Mouse (Mus musculus): ENCODE data around the gene Gtf2h3. TPM values are rescaled to one million over a fixed set of nuclear protein-coding genes. Genes with fewer than 3 reads are reported as not detected.

The Gtf2h3 gene
- total RNA-seq (2023): 10 to 100 TPM; 12.3 to 12.7 TPM

DNA sequence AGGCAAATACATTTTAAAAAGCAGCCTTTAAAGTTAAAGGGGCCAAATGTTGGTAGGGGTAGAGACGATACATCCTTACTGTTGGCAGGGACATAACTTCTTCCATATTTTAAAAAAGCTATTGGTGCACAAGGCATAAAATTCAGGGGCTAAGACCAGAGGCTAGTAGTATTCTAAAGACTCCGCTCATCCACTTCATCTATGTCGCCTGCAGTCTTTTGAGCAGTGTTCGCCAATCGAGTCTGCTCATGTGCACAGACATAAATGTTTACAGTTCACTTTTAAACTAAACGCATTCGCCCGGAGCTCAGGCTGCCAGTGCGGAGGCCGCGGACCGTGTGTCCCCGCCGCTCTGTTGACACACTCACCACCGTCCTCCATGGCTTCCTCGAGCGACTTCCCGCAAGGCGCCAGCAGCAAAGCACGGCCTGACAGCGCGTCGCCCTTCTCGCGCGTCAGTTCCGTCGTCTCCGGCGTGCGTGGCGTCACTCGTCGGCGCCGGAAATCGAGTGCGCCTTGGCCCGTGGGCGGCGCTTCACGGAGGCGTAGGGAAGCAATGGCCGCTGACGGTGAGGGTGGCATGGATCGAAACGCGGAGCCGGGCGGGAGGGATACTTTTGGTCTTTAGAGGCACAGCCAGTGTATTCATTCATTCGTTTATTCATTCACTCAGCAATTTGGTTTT, at the start of gene Gtf2h3, which contains the start of gene Eif2b1:
Gene Gtf2h3, plus strand, starts transcription at position 508 of the 685 bp plus-strand sequence.
Gene Eif2b1, minus strand, starts transcription at position 499 of the 685 bp plus-strand sequence.

GRCm38 (mm10) chr5:124530655-124531582, 48.0 kb upstream of the Gtf2h3 start, which contains the start of gene Rilpl1:
Gene Rilpl1, minus strand, starts transcription at chr5:124531391.

GRCm38 (mm10) chr5:124540383-124540786, 38.6 kb upstream of the Gtf2h3 start, which contains the start of gene Tmed2:
Gene Tmed2, plus strand, starts transcription at chr5:124540695.

GRCm38 (mm10) chr5:124552558-124553307, 26.2 kb upstream of the Gtf2h3 start, which contains the start of gene Ddx55:
Gene Ddx55, plus strand, starts transcription at chr5:124552864.

DNA sequence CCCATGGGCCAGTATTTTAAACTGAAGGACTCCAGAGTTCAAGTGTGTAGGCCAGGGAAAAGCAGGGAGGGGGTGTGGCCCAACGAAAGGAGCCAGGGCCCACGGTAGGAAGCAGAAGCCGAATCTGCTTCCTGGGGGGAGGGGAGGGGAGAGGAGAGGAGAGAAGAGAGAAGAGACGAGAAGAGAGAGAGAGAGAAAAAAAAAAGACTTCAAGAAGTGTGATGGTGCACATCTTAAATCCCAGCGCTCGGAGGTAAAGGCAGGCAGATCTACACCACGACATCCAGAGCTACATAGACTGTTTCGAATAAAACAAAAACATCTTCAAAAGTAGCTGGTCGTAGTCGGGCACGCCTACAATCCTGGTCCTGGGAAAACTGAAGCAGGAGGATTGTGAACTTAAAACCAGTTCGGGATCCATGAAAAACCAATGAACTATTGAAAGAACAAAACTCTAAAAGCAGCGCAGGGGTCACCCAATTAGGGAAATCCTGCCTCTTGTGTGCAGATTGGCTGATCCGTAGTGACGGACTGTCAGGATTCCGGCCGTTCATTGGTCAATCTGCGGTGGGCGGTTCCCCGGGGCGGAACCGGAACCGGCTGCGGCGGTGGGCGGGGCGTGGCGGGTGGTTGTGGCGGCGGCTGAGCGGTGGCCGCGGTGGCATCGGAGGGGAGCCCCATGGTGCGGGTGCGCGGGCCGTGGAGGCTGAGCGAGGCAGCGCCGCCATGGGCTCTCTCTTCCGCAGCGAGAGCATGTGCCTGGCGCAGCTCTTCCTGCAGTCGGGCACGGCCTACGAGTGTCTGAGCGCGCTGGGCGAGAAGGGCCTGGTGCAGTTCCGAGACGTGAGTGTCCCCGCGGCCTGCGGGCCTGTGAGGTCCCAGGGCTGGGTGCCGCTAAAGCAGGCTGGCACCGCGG, 49.8 kb downstream of the Gtf2h3 start, which contains the start of gene Atp6v0a2:
Gene Atp6v0a2, plus strand, starts transcription at position 129 of the 916 bp plus-strand sequence.

Other genes with a start within 250 kb of the Gtf2h3 start
- gene Cdk2ap1, start 216.1 kb upstream of the Gtf2h3 start, total RNA-seq (2023): 100 to 1,000 TPM in 1 of 2 experiments, 10 to 100 TPM in 1; 95.8 to 112 TPM
- gene Sbno1, start 153.1 kb upstream of the Gtf2h3 start, total RNA-seq (2023): 100 to 1,000 TPM; 124 to 127 TPM
- gene Kmt5a, start 139.2 kb upstream of the Gtf2h3 start, total RNA-seq (2023): 100 to 1,000 TPM; 105 to 109 TPM
- 100 to 1,000 TPM; 205 to 235 TPM for gene Rilpl2, start 100.8 kb upstream of the Gtf2h3 start, total RNA-seq (2023)
- gene Snrnp35, start 96.0 kb upstream of the Gtf2h3 start, total RNA-seq (2023): 10 to 100 TPM; 14.8 to 16.8 TPM
- gene Rilpl1, start 47.7 kb upstream of the Gtf2h3 start, total RNA-seq (2023): 1 to 10 TPM; 2.9 to 5.8 TPM
- gene Tmed2, start 38.4 kb upstream of the Gtf2h3 start, total RNA-seq (2023): 100 to 1,000 TPM; 175 to 201 TPM
- gene Ddx55, start 26.3 kb upstream of the Gtf2h3 start, total RNA-seq (2023): 10 to 100 TPM; 22.0 to 23.7 TPM
- gene Eif2b1, start within 50 bp of the Gtf2h3 start, total RNA-seq (2023): 10 to 100 TPM; 21.5 to 22.5 TPM
- 10 to 100 TPM; 50.6 to 54.7 TPM for gene Atp6v0a2, start 49.4 kb downstream of the Gtf2h3 start, total RNA-seq (2023)
- not detected for gene Dnah10, start 145.9 kb downstream of the Gtf2h3 start, total RNA-seq (2023)